Mouse (Mus musculus): Measurements from ENCODE around the gene Inafm1. TPM values are rescaled to one million over a fixed set of nuclear protein-coding genes. Genes with fewer than 3 reads are reported as not detected.
A peak's percentile ranks its signal among the peaks of the same experiment; 100 is the strongest.

Gene Inafm1
- polyA plus RNA-seq, 1 experiment from 2014 or later = 27.3 TPM

- H3K27me3 ChIP-seq = no peaks in the 10 kb centered on the region; the same call in 1 of the 2 replicates
- H3K27ac ChIP-seq = no peak overlapping the region; the same call in 1 of the 2 replicates
- H3K4me3 ChIP-seq (replicated peaks) = no peak overlapping the region; the same call in 1 of the 2 replicates
- peak overlapping the region; percentile 92 for H3K4me2 ChIP-seq (replicated peaks)
- no peaks in the 10 kb centered on the region for H3K9me3 ChIP-seq
- WGBS = 50% methylated on average over 2 of the region's 2 CpGs
- 0 out of 2 replicates have a peak overlapping the region, but pooled peaks have one; percentile 39 for H3K9ac ChIP-seq (replicated peaks)
- ATAC-seq = no peak
- no peaks in the 10 kb centered on the region for H3K36me3 ChIP-seq
- H3K4me1 ChIP-seq (replicated peaks) = peaks cover 38% of the 10 kb centered on the region
These were observed 22.7 kb upstream of the Inafm1 start for GRCm38 (mm10) chr7:16296146-16296545.

DNA sequence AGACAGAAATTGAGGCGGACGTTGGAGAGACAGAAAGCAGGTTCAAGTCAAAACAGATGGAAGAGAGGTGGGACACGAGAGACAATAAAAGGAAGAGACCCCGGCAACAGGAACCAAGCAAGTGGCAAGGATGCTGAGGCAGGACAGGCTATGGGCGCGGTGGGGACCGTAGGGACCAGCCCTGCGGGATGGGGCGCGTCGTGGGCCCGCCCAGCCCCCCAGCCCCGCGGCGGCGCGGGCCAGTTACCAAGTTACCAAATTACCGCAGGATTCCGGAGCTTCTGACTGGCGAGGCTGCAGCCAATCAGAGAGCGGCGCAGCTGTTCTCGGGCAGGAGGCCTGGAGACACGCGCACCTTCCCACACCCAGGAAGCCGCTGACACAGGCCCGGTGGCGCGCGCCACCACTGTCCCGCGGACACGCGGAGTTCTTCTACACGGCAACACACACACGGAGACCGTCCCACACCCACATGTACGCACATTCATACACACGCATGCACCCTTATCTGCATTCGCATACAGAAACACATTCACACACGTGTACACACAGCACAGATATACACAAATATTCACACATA is 22.0 kb upstream of the Inafm1 start:
- 2% methylated on average over 41 of the region's 41 CpGs for WGBS
- H3K9ac ChIP-seq (replicated peaks) = peak overlapping the region; percentile 59

GRCm38 (mm10) chr7:16294837-16295236 is 21.4 kb upstream of the Inafm1 start:
- Histone ChIP-seq H3K27me3 (no peaks in the 10 kb centered on the region; the same call in 1 of the 2 replicates), H3K4me1 (replicated peaks) (peaks cover 33% of the 10 kb centered on the region), H3K9me3 (no peaks in the 10 kb centered on the region), H3K27ac (peak overlapping the region; percentile 74), H3K4me3 (replicated peaks) (peak overlapping the region; percentile 49), H3K9ac (replicated peaks) (peak overlapping the region; percentile 59), H3K4me2 (replicated peaks) (peak overlapping the region; percentile 92), H3K36me3 (no peaks in the 10 kb centered on the region)
- peak; percentile 73 for ATAC-seq
- under 1% methylated on average over 23 of the region's 23 CpGs for WGBS

More for the DNA sequence above, 22.0 kb upstream of the Inafm1 start:
- no peaks in the 10 kb centered on the region; the same call in 1 of the 2 replicates for H3K27me3 ChIP-seq
- peaks cover 38% of the 10 kb centered on the region for H3K4me1 ChIP-seq (replicated peaks)
- H3K4me3 ChIP-seq (replicated peaks) = peak overlapping the region; percentile 49
- peak; percentile 32 for ATAC-seq
- H3K36me3 ChIP-seq = no peaks in the 10 kb centered on the region
- H3K9me3 ChIP-seq = no peaks in the 10 kb centered on the region
- H3K4me2 ChIP-seq (replicated peaks) = peak overlapping the region; percentile 92
- peak overlapping the region; percentile 74 for H3K27ac ChIP-seq

DNA sequence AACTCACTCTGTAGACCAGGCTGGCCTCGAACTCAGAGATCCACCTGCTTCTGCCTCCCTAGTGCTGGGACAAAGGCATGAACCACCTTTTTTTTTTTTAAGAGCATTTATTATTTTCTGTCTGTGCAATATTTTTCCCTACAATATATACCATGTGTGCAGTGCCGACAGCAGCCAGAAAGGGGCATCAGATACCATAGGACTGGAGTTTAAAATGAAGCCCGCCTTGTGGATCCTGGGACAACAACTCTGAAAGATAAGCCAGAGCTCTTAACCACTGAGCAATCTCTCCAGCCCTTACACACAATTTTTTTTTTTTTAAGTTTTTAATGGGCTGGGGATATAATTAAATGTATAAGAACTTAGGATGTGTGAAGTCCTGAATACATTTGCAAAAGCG is 20.9 kb upstream of the Inafm1 start:
- Histone ChIP-seq H3K4me1 (replicated peaks) (peaks cover 32% of the 10 kb centered on the region), H3K4me2 (replicated peaks) (no peak overlapping the region), H3K36me3 (no peaks in the 10 kb centered on the region), H3K27me3 (no peaks in the 10 kb centered on the region; the same call in 1 of the 2 replicates), H3K9ac (replicated peaks) (no peak overlapping the region), H3K9me3 (no peaks in the 10 kb centered on the region), H3K27ac (no peak overlapping the region), H3K4me3 (replicated peaks) (no peak overlapping the region)
- no peak for ATAC-seq
- WGBS = 28% methylated on average over 4 of the region's 4 CpGs

DNA sequence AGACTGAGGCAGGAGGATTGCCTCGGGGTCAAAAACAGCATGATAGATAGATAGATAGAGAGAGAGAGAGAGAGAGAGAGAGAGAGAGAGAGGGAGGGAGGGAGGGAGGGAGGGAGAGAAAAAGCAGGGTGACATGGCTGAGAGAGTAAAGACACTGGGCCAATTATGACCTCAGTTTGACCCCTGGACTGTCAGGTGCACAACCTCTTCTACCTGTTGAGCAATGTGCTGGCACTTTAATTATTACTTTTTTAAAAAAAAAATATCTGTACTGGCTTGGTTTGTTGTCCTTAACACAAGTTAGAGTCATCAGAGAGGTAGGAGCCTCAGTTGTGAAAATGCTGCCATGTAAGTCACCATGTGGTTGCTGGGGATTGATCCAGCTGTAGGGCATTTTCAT is 14.4 kb upstream of the Inafm1 start:
- Histone ChIP-seq H3K4me3 (replicated peaks) (no peak overlapping the region), H3K9ac (replicated peaks) (no peak overlapping the region), H3K9me3 (no peaks in the 10 kb centered on the region), H3K4me1 (replicated peaks) (peaks cover 13% of the 10 kb centered on the region), H3K36me3 (peaks cover 15% of the 10 kb centered on the region), H3K27ac (no peak overlapping the region), H3K27me3 (no peaks in the 10 kb centered on the region), H3K4me2 (replicated peaks) (no peak overlapping the region)
- 86% methylated on average over 1 of the region's 1 CpGs for WGBS
- ATAC-seq = no peak

GRCm38 (mm10) chr7:16287016-16287415 is 13.6 kb upstream of the Inafm1 start:
- no peaks in the 10 kb centered on the region for H3K9me3 ChIP-seq
- no peaks in the 10 kb centered on the region for H3K27me3 ChIP-seq
- H3K4me3 ChIP-seq (replicated peaks) = peak overlapping the region; percentile 70
- H3K36me3 ChIP-seq = peaks cover 22% of the 10 kb centered on the region
- peaks cover 13% of the 10 kb centered on the region for H3K4me1 ChIP-seq (replicated peaks)
- H3K4me2 ChIP-seq (replicated peaks) = peak overlapping the region; percentile 56
- ATAC-seq = no peak
- peak overlapping the region; percentile 74 for H3K9ac ChIP-seq (replicated peaks)
- WGBS = 90% methylated on average over 2 of the region's 2 CpGs
- peak overlapping the region; percentile 95 for H3K27ac ChIP-seq

GRCm38 (mm10) chr7:16286026-16286961 is 12.9 kb upstream of the Inafm1 start, which contains the start of gene Ccdc9:
TSS of gene Ccdc9 (minus strand) at chr7:16286795.
- H3K4me2 ChIP-seq (replicated peaks) = peak within 1 kb of the TSS; percentile 56
- H3K9ac ChIP-seq (replicated peaks) = peak within 1 kb of the TSS; percentile 74
- H3K4me3 ChIP-seq (replicated peaks) = peak within 1 kb of the TSS; percentile 70
- peak; percentile 96 for ATAC-seq
- H3K27me3 ChIP-seq = no peaks in the 10 kb centered on the region
- under 1% methylated on average over 69 of the region's 70 CpGs for WGBS
- no peaks in the 10 kb centered on the region for H3K9me3 ChIP-seq
- H3K36me3 ChIP-seq = peaks cover 30% of the 10 kb centered on the region
- H3K4me1 ChIP-seq (replicated peaks) = peaks cover 13% of the 10 kb centered on the region
- peak within 1 kb of the TSS; percentile 95 for H3K27ac ChIP-seq

GRCm38 (mm10) chr7:16285450-16286025 is 12.1 kb upstream of the Inafm1 start:
- WGBS = 3% methylated on average over 14 of the region's 14 CpGs
- ATAC-seq = peak; percentile 62
- Histone ChIP-seq H3K4me2 (replicated peaks) (peak overlapping the region; percentile 56), H3K9me3 (no peaks in the 10 kb centered on the region), H3K9ac (replicated peaks) (no peak overlapping the region), H3K36me3 (peaks cover 37% of the 10 kb centered on the region), H3K27ac (no peak overlapping the region), H3K4me1 (replicated peaks) (peaks cover 13% of the 10 kb centered on the region), H3K27me3 (no peaks in the 10 kb centered on the region), H3K4me3 (replicated peaks) (peak overlapping the region; percentile 70)

- H3K4me2 ChIP-seq (replicated peaks) = peak overlapping the region; percentile 56
- peaks cover 13% of the 10 kb centered on the region for H3K4me1 ChIP-seq (replicated peaks)
- ATAC-seq = no peak
- no peaks in the 10 kb centered on the region for H3K9me3 ChIP-seq
- WGBS = 76% methylated on average over 9 of the region's 9 CpGs
- H3K36me3 ChIP-seq = peaks cover 44% of the 10 kb centered on the region
- no peak overlapping the region for H3K27ac ChIP-seq
- H3K27me3 ChIP-seq = no peaks in the 10 kb centered on the region
- H3K4me3 ChIP-seq (replicated peaks) = peak overlapping the region; percentile 70
- H3K9ac ChIP-seq (replicated peaks) = no peak overlapping the region
These were observed 11.5 kb upstream of the Inafm1 start for GRCm38 (mm10) chr7:16284904-16285303.

GRCm38 (mm10) chr7:16284001-16284400 is 10.6 kb upstream of the Inafm1 start:
- peaks cover 50% of the 10 kb centered on the region for H3K36me3 ChIP-seq
- no peaks in the 10 kb centered on the region for H3K9me3 ChIP-seq
- H3K4me3 ChIP-seq (replicated peaks) = no peak overlapping the region
- peaks cover 13% of the 10 kb centered on the region for H3K4me1 ChIP-seq (replicated peaks)
- no peak overlapping the region for H3K27ac ChIP-seq
- H3K4me2 ChIP-seq (replicated peaks) = no peak overlapping the region
- WGBS = 92% methylated on average over 8 of the region's 8 CpGs
- ATAC-seq = no peak
- H3K27me3 ChIP-seq = no peaks in the 10 kb centered on the region
- H3K9ac ChIP-seq (replicated peaks) = no peak overlapping the region

DNA sequence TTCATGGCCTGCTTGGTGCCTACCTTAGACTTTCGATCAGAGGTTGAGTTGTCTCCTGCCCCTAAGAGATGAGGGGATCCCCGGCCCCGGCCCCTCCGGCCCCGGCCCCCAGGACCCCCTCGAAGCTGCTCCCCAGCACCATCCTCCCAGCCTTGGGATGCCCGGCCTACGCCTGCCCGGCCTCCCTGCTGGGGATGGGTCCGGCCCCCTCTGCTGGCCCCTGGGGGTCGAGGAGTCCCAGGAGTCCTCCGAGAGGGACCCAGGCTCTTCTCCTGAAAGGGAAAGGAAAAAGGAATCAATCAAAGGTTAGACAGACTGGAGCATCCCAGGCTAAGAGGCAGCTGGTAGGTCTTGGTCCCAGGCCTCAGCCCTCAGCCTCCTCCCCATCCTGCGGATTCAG is 8.9 kb upstream of the Inafm1 start:
- H3K27ac ChIP-seq = no peak overlapping the region
- H3K36me3 ChIP-seq = peaks cover 67% of the 10 kb centered on the region
- WGBS = 89% methylated on average over 13 of the region's 13 CpGs
- H3K27me3 ChIP-seq = no peaks in the 10 kb centered on the region
- H3K9me3 ChIP-seq = no peaks in the 10 kb centered on the region
- no peak overlapping the region for H3K9ac ChIP-seq (replicated peaks)
- ATAC-seq = no peak
- no peak overlapping the region for H3K4me3 ChIP-seq (replicated peaks)
- no peak overlapping the region for H3K4me2 ChIP-seq (replicated peaks)
- peaks cover 13% of the 10 kb centered on the region for H3K4me1 ChIP-seq (replicated peaks)

DNA sequence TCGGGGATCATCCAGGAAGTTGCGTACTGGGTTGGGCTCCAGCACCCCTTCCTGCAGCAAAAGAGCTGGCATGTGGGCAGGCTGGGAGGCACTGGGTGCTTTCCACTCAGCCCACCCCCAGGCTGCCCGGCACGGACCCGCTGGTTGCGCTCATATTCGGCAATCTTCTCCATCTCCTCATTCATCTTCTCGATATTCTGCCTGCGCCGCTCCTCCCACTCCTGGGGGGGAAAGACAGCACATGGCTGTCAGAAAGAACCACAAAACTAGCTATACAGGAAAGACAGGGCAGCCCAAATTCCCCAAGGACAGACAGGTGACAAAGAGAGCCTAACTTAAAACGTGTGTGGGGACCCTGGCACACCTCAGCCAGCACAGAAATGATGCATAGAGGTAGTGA is 7.3 kb upstream of the Inafm1 start:
- Histone ChIP-seq H3K4me1 (replicated peaks) (peaks cover 8% of the 10 kb centered on the region), H3K27me3 (no peaks in the 10 kb centered on the region), H3K9ac (replicated peaks) (no peak overlapping the region), H3K4me2 (replicated peaks) (no peak overlapping the region), H3K9me3 (no peaks in the 10 kb centered on the region), H3K36me3 (peaks cover 83% of the 10 kb centered on the region), H3K4me3 (replicated peaks) (no peak overlapping the region), H3K27ac (no peak overlapping the region)
- 90% methylated on average over 11 of the region's 11 CpGs for WGBS
- ATAC-seq = no peak
